Mouse (Mus musculus): ENCODE results near the gene Ccdc124.
"Not testable (repeated sequence)": the region's sequence is repeated elsewhere in the genome, so short reads cannot be mapped to it uniquely, and the experiment has no call there.

The Ccdc124 gene

GRCm38 (mm10) chr8:70822594-70822993 lies 51.1 kb downstream of the Ccdc124 start:
- not testable (repeated sequence) for DNase-seq (ENCODE audit: low spot score in 2 of 2)

- DNase-seq (ENCODE audit: low spot score in 2 of 2) = no peak
Observed at GRCm38 (mm10) chr8:70821992-70822391, 51.7 kb downstream of the Ccdc124 start.

- peak in 1 of 2 experiments; percentile 77 for DNase-seq (ENCODE audit: low spot score in 2 of 2)
Observed at GRCm38 (mm10) chr8:70821399-70821962, 52.3 kb downstream of the Ccdc124 start.

- DNase-seq (ENCODE audit: low spot score in 2 of 2) = no peak
Observed at GRCm38 (mm10) chr8:70820101-70820935, 53.4 kb downstream of the Ccdc124 start.

Data from thymus, postnatal 10 days (tissue).